Mouse (Mus musculus): ENCODE results near the gene Chst11. TPM values are rescaled to one million over a fixed set of nuclear protein-coding genes. Genes with fewer than 3 reads are reported as not detected.
A peak's percentile ranks its signal among the peaks of the same experiment; 100 is the strongest.
"Not testable (repeated sequence)": the region's sequence is repeated elsewhere in the genome, so short reads cannot be mapped to it uniquely, and the experiment has no call there.

The Chst11 gene
- total and polyA plus RNA-seq, 2 experiments from 2014 or later = 0.57 to 6.6 TPM

GRCm38 (mm10) chr10:83112345-83112744 lies 127.0 kb downstream of the Chst11 start:
- DNase-seq (ENCODE audit: low spot score) (no peak), ATAC-seq (ENCODE audit: insufficient read depth, low read depth) (no peak)
- Histone ChIP-seq H3K4me2 (ENCODE audit: low read depth, low read length) (no peak overlapping the region), H3K36me3 (replicated peaks; ENCODE audit: control insufficient read depth, insufficient read depth, low read length) (no peaks in the 10 kb centered on the region), H3K4me1 (ENCODE audit: control insufficient read depth, insufficient read depth) (0 out of 2 replicates have a peak, but pooled peaks cover 3% of the 10 kb centered on the region), H3K4me3 (ENCODE audit: low read depth, low read length) (no peak overlapping the region), H3K27ac (ENCODE audit: low read depth) (no peak overlapping the region), H3K27me3 (ENCODE audit: control insufficient read depth, insufficient read depth, low read length) (no peaks in the 10 kb centered on the region), H3K9me3 (replicated peaks; ENCODE audit: control insufficient read depth, low read length) (no peaks in the 10 kb centered on the region), H3K9ac (replicated peaks; ENCODE audit: low read depth, low read length) (no peak overlapping the region)
- WGBS = 73% methylated on average over 4 of the region's 4 CpGs
- TF ChIP-seq EP300 (IDR thresholded peaks at IDR 0.05; ENCODE audit: low read depth) = no peak
- no peak for TF ChIP-seq CTCF (IDR thresholded peaks at IDR 0.05; ENCODE audit: low read depth)

DNA sequence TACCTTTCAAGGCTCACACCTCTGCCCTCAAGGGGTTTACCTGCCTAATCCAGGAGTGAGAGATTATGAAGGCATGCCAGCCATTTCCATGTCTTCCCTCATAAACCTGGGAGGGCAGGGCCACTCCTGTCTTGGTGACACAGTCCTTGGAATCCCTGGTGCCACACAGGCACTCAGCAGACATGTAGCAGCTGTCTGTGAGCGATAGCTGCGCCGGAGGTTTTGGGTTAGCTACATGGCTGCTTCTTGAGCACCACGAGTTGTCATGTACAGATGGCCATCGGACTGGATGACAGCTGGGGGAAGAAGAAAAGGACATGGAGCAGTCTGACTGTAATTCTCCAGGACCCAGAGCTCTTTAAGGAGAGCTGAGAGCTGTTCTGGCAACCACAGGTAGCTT lies 129.3 kb downstream of the Chst11 start:
- ATAC-seq (ENCODE audit: insufficient read depth, low read depth) (no peak), DNase-seq (ENCODE audit: low spot score) (no peak)
- no peaks in the 10 kb centered on the region for H3K9me3 ChIP-seq (replicated peaks; ENCODE audit: control insufficient read depth, low read length)
- no peak for TF ChIP-seq EP300 (IDR thresholded peaks at IDR 0.05; ENCODE audit: low read depth)
- no peak for TF ChIP-seq CTCF (IDR thresholded peaks at IDR 0.05; ENCODE audit: low read depth)
- H3K4me2 ChIP-seq (ENCODE audit: low read depth, low read length) = no peak overlapping the region
- H3K4me3 ChIP-seq (ENCODE audit: low read depth, low read length) = no peak overlapping the region
- H3K27ac ChIP-seq (ENCODE audit: low read depth) = no peak overlapping the region
- H3K9ac ChIP-seq (replicated peaks; ENCODE audit: low read depth, low read length) = no peak overlapping the region
- no peaks in the 10 kb centered on the region for H3K27me3 ChIP-seq (ENCODE audit: control insufficient read depth, insufficient read depth, low read length)
- peaks cover 20% of the 10 kb centered on the region for H3K4me1 ChIP-seq (ENCODE audit: control insufficient read depth, insufficient read depth)
- H3K36me3 ChIP-seq (replicated peaks; ENCODE audit: control insufficient read depth, insufficient read depth, low read length) = no peaks in the 10 kb centered on the region
- WGBS = 82% methylated on average over 5 of the region's 5 CpGs

GRCm38 (mm10) chr10:83116889-83117288 lies 131.6 kb downstream of the Chst11 start:
- no peak overlapping the region for H3K4me3 ChIP-seq (ENCODE audit: low read depth, low read length)
- no peaks in the 10 kb centered on the region for H3K27me3 ChIP-seq (ENCODE audit: control insufficient read depth, insufficient read depth, low read length)
- no peak overlapping the region for H3K27ac ChIP-seq (ENCODE audit: low read depth)
- peak; percentile 38 for DNase-seq (ENCODE audit: low spot score)
- TF ChIP-seq CTCF (IDR thresholded peaks at IDR 0.05; ENCODE audit: low read depth) = no peak
- no peak for TF ChIP-seq EP300 (IDR thresholded peaks at IDR 0.05; ENCODE audit: low read depth)
- H3K9me3 ChIP-seq (replicated peaks; ENCODE audit: control insufficient read depth, low read length) = no peaks in the 10 kb centered on the region
- peaks cover 20% of the 10 kb centered on the region for H3K4me1 ChIP-seq (ENCODE audit: control insufficient read depth, insufficient read depth)
- no peaks in the 10 kb centered on the region for H3K36me3 ChIP-seq (replicated peaks; ENCODE audit: control insufficient read depth, insufficient read depth, low read length)
- H3K9ac ChIP-seq (replicated peaks; ENCODE audit: low read depth, low read length) = no peak overlapping the region
- peak; percentile 37; the same call in 1 of the 2 replicates for ATAC-seq (ENCODE audit: insufficient read depth, low read depth)
- WGBS = 18% methylated on average over 11 of the region's 11 CpGs
- H3K4me2 ChIP-seq (ENCODE audit: low read depth, low read length) = no peak overlapping the region

- Histone ChIP-seq H3K27me3 (ENCODE audit: control insufficient read depth, insufficient read depth, low read length) (no peaks in the 10 kb centered on the region), H3K36me3 (replicated peaks; ENCODE audit: control insufficient read depth, insufficient read depth, low read length) (no peaks in the 10 kb centered on the region), H3K9ac (replicated peaks; ENCODE audit: low read depth, low read length) (no peak overlapping the region), H3K4me2 (ENCODE audit: low read depth, low read length) (no peak overlapping the region), H3K4me3 (ENCODE audit: low read depth, low read length) (no peak overlapping the region), H3K4me1 (ENCODE audit: control insufficient read depth, insufficient read depth) (peaks cover 20% of the 10 kb centered on the region), H3K9me3 (replicated peaks; ENCODE audit: control insufficient read depth, low read length) (no peaks in the 10 kb centered on the region), H3K27ac (ENCODE audit: low read depth) (no peak overlapping the region)
- no peak for TF ChIP-seq CTCF (IDR thresholded peaks at IDR 0.05; ENCODE audit: low read depth)
- no peak for TF ChIP-seq EP300 (IDR thresholded peaks at IDR 0.05; ENCODE audit: low read depth)
- no peak for DNase-seq (ENCODE audit: low spot score)
- no peak for ATAC-seq (ENCODE audit: insufficient read depth, low read depth)
- 88% methylated on average over 6 of the region's 6 CpGs for WGBS
These were observed 132.6 kb downstream of the Chst11 start for GRCm38 (mm10) chr10:83117851-83118250.

- Histone ChIP-seq H3K27ac (ENCODE audit: low read depth) (no peak overlapping the region), H3K4me2 (ENCODE audit: low read depth, low read length) (no peak overlapping the region), H3K4me1 (ENCODE audit: control insufficient read depth, insufficient read depth) (peaks cover 20% of the 10 kb centered on the region), H3K9me3 (replicated peaks; ENCODE audit: control insufficient read depth, low read length) (no peaks in the 10 kb centered on the region), H3K9ac (replicated peaks; ENCODE audit: low read depth, low read length) (no peak overlapping the region), H3K36me3 (replicated peaks; ENCODE audit: control insufficient read depth, insufficient read depth, low read length) (no peaks in the 10 kb centered on the region), H3K4me3 (ENCODE audit: low read depth, low read length) (no peak overlapping the region), H3K27me3 (ENCODE audit: control insufficient read depth, insufficient read depth, low read length) (no peaks in the 10 kb centered on the region)
- WGBS = 53% methylated on average over 3 of the region's 3 CpGs
- ATAC-seq (ENCODE audit: insufficient read depth, low read depth) = no peak
- DNase-seq (ENCODE audit: low spot score) = no peak
- TF ChIP-seq CTCF (IDR thresholded peaks at IDR 0.05; ENCODE audit: low read depth) = no peak
- no peak for TF ChIP-seq EP300 (IDR thresholded peaks at IDR 0.05; ENCODE audit: low read depth)
These were observed 133.3 kb downstream of the Chst11 start for GRCm38 (mm10) chr10:83118613-83119012.

GRCm38 (mm10) chr10:83119016-83119415 lies 133.7 kb downstream of the Chst11 start:
- no peak for TF ChIP-seq CTCF (IDR thresholded peaks at IDR 0.05; ENCODE audit: low read depth)
- no peak for TF ChIP-seq EP300 (IDR thresholded peaks at IDR 0.05; ENCODE audit: low read depth)
- H3K9ac ChIP-seq (replicated peaks; ENCODE audit: low read depth, low read length) = no peak overlapping the region
- peak; percentile 54 for ATAC-seq (ENCODE audit: insufficient read depth, low read depth)
- H3K4me2 ChIP-seq (ENCODE audit: low read depth, low read length) = no peak overlapping the region
- no peaks in the 10 kb centered on the region for H3K27me3 ChIP-seq (ENCODE audit: control insufficient read depth, insufficient read depth, low read length)
- no peaks in the 10 kb centered on the region for H3K9me3 ChIP-seq (replicated peaks; ENCODE audit: control insufficient read depth, low read length)
- H3K36me3 ChIP-seq (replicated peaks; ENCODE audit: control insufficient read depth, insufficient read depth, low read length) = no peaks in the 10 kb centered on the region
- no peak overlapping the region for H3K27ac ChIP-seq (ENCODE audit: low read depth)
- H3K4me3 ChIP-seq (ENCODE audit: low read depth, low read length) = no peak overlapping the region
- 50% methylated on average over 10 of the region's 10 CpGs for WGBS
- no peak for DNase-seq (ENCODE audit: low spot score)
- peaks cover 20% of the 10 kb centered on the region for H3K4me1 ChIP-seq (ENCODE audit: control insufficient read depth, insufficient read depth)

GRCm38 (mm10) chr10:83119461-83119860 lies 134.2 kb downstream of the Chst11 start:
- WGBS = 86% methylated on average over 8 of the region's 8 CpGs
- not testable (repeated sequence) for H3K36me3 ChIP-seq (replicated peaks; ENCODE audit: control insufficient read depth, insufficient read depth, low read length); H3K4me3 ChIP-seq (ENCODE audit: low read depth, low read length); DNase-seq (ENCODE audit: low spot score); ATAC-seq (ENCODE audit: insufficient read depth, low read depth); H3K9ac ChIP-seq (replicated peaks; ENCODE audit: low read depth, low read length); H3K27ac ChIP-seq (ENCODE audit: low read depth); H3K27me3 ChIP-seq (ENCODE audit: control insufficient read depth, insufficient read depth, low read length); H3K4me2 ChIP-seq (ENCODE audit: low read depth, low read length); H3K9me3 ChIP-seq (replicated peaks; ENCODE audit: control insufficient read depth, low read length)
- H3K4me1 ChIP-seq (ENCODE audit: control insufficient read depth, insufficient read depth) = peaks cover 20% of the 10 kb centered on the region
